Mouse (Mus musculus): ENCODE results near the gene Ankrd33b. TPM values are rescaled to one million over a fixed set of nuclear protein-coding genes. Genes with fewer than 3 reads are reported as not detected.

The Ankrd33b gene
- polyA plus RNA-seq, 1 experiment from 2014 or later: 0.74 TPM

- Histone ChIP-seq H3K9ac (no peak overlapping the region), H3K27ac (peak overlapping the region; percentile 23; the same call in 1 of the 2 replicates), H3K9me3 (peaks cover under 1% of the 10 kb centered on the region), H3K36me3 (peaks cover 14% of the 10 kb centered on the region), H3K27me3 (no peaks in the 10 kb centered on the region), H3K4me1 (peaks cover 56% of the 10 kb centered on the region), H3K4me2 (no peak overlapping the region), H3K4me3 (no peak overlapping the region)
- no peak for ATAC-seq (ENCODE audit: insufficient number of reproducible peaks, insufficient read depth, low FRiP score, low TSS enrichment, low read depth)
- 79% methylated on average over 9 of the region's 9 CpGs for WGBS
These were observed 120.5 kb downstream of the Ankrd33b start for GRCm38 (mm10) chr15:31247035-31247434.

GRCm38 (mm10) chr15:31245934-31246333 lies 121.6 kb downstream of the Ankrd33b start:
- peaks cover 8% of the 10 kb centered on the region for H3K9me3 ChIP-seq
- 73% methylated on average over 9 of the region's 9 CpGs for WGBS
- H3K4me1 ChIP-seq: peaks cover 52% of the 10 kb centered on the region
- ATAC-seq (ENCODE audit: insufficient number of reproducible peaks, insufficient read depth, low FRiP score, low TSS enrichment, low read depth): no peak
- H3K36me3 ChIP-seq: peaks cover 23% of the 10 kb centered on the region
- no peak overlapping the region; the same call in 1 of the 2 replicates for H3K27ac ChIP-seq
- H3K4me2 ChIP-seq: no peak overlapping the region
- no peak overlapping the region for H3K4me3 ChIP-seq
- no peak overlapping the region for H3K9ac ChIP-seq
- no peaks in the 10 kb centered on the region for H3K27me3 ChIP-seq

- no peak overlapping the region for H3K4me2 ChIP-seq
- no peak overlapping the region for H3K9ac ChIP-seq
- peaks cover 34% of the 10 kb centered on the region for H3K36me3 ChIP-seq
- H3K4me3 ChIP-seq: no peak overlapping the region
- H3K27me3 ChIP-seq: no peaks in the 10 kb centered on the region
- H3K4me1 ChIP-seq: peaks cover 41% of the 10 kb centered on the region
- WGBS: 90% methylated on average over 17 of the region's 17 CpGs
- no peak for ATAC-seq (ENCODE audit: insufficient number of reproducible peaks, insufficient read depth, low FRiP score, low TSS enrichment, low read depth)
- H3K27ac ChIP-seq: no peak overlapping the region
- peaks cover 8% of the 10 kb centered on the region for H3K9me3 ChIP-seq
These were observed 122.7 kb downstream of the Ankrd33b start for GRCm38 (mm10) chr15:31244696-31245445.

GRCm38 (mm10) chr15:31243260-31243659 lies 124.3 kb downstream of the Ankrd33b start:
- Histone ChIP-seq H3K27ac (no peak overlapping the region), H3K4me3 (no peak overlapping the region), H3K9ac (no peak overlapping the region), H3K4me2 (no peak overlapping the region), H3K9me3 (peaks cover 8% of the 10 kb centered on the region), H3K4me1 (peaks cover 26% of the 10 kb centered on the region), H3K36me3 (peaks cover 44% of the 10 kb centered on the region), H3K27me3 (no peaks in the 10 kb centered on the region)
- ATAC-seq (ENCODE audit: insufficient number of reproducible peaks, insufficient read depth, low FRiP score, low TSS enrichment, low read depth): no peak
- 86% methylated on average over 10 of the region's 10 CpGs for WGBS

Other genes with a start within 250 kb of the Ankrd33b start
- gene Dap, start 143.4 kb downstream of the Ankrd33b start, polyA plus RNA-seq (2015; fragmentation: Nextera tagmentation; extraction: Ambion mirVana): 94.8 and 95.7 TPM in 2 replicates
- gene Ropn1l, start 86.0 kb upstream of the Ankrd33b start, polyA plus RNA-seq (2015; fragmentation: Nextera tagmentation; extraction: Ambion mirVana): 0.94 and 1.5 TPM in 2 replicates
- gene March6, start 163.3 kb upstream of the Ankrd33b start, polyA plus RNA-seq (2015; fragmentation: Nextera tagmentation; extraction: Ambion mirVana): 29.1 and 33.0 TPM in 2 replicates
- 2.4 and 2.7 TPM in 2 replicates for gene Cmbl, start 197.7 kb upstream of the Ankrd33b start, polyA plus RNA-seq (2015; fragmentation: Nextera tagmentation; extraction: Ambion mirVana)
- 537 and 566 TPM in 2 replicates for gene Cct5, start 234.1 kb upstream of the Ankrd33b start, polyA plus RNA-seq (2015; fragmentation: Nextera tagmentation; extraction: Ambion mirVana)
- gene Fam173b, start 234.1 kb upstream of the Ankrd33b start, polyA plus RNA-seq (2015; fragmentation: Nextera tagmentation; extraction: Ambion mirVana): 12.4 and 12.8 TPM in 2 replicates